ENCODE assay signal across 13 mouse cellular contexts in the genomic region with DNA sequence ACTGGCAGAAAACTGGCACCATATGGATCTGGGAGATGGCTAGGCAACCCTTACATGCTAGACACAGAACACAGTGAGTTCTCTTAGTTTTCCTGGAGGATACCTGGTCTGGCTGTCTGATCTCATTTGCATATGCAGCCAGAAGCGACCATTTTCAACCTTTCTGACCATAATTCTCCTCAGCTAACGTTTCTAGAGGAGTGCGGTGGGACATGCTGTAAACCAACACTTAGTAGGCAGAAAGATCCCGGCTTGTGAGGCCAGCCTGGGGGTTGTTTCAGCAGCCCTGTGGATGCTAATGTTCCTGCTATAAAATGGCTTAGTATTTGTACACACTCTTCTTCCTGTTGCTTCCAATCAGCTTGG.
DNase-seq lines count a peak whose midpoint lies in the region; ATAC-seq and TF ChIP-seq lines count a peak whose summit lies in the region.
"Had no signal": no experiment of that assay in that cellular context is flagged by ENCODE, and none has a peak within 500 bp of the region (broad histone marks: within the 10 kb centered on the region; RNA-seq: fewer than 3 reads in every experiment).

No protein-coding gene starts in this region.

- no peak for TF ChIP-seq CTCF in kidney, postnatal 0 days (IDR thresholded peaks at IDR 0.05; ENCODE audit: low read depth)

- no peak for ATAC-seq in kidney, postnatal 0 days (replicated peaks; ENCODE audit: low FRiP score, low read depth)
- ATAC-seq in embryonic facial prominence, embryonic 15.5 days (ENCODE audit: insufficient number of reproducible peaks, low FRiP score, low TSS enrichment, low read depth): no peak
- no peak for ATAC-seq in hindbrain, embryonic 16.5 days
- ATAC-seq in midbrain, embryonic 16.5 days: no peak
- ATAC-seq in monocyte, adult 5-6 weeks (replicated peaks; ENCODE audit: insufficient number of reproducible peaks, low FRiP score, low TSS enrichment, poor library complexity, severe bottlenecking): no peak

- no peak overlapping the region for H3K27ac ChIP-seq in kidney, postnatal 0 days
- H3K27ac ChIP-seq in embryonic facial prominence, embryonic 15.5 days (replicated peaks): no peak overlapping the region
- H3K27ac ChIP-seq in hindbrain, embryonic 16.5 days (ENCODE audit: low read depth, low read length): no peak overlapping the region
- H3K27ac ChIP-seq in midbrain, embryonic 16.5 days (ENCODE audit: low read length): no peak overlapping the region
- H3K27ac ChIP-seq: liver, embryonic 15.5 days had no signal

- H3K27me3 ChIP-seq in kidney, postnatal 0 days (ENCODE audit: insufficient read depth, low read length): peaks cover 3% of the 10 kb centered on the region; the same call in 1 of the 2 replicates
- peaks cover 10% of the 10 kb centered on the region for H3K27me3 ChIP-seq in embryonic facial prominence, embryonic 15.5 days
- H3K27me3 ChIP-seq in hindbrain, embryonic 16.5 days (replicated peaks; ENCODE audit: control insufficient read depth, insufficient read depth, low read length): no peaks in the 10 kb centered on the region
- no peaks in the 10 kb centered on the region; the same call in 1 of the 2 replicates for H3K27me3 ChIP-seq in midbrain, embryonic 16.5 days (ENCODE audit: control insufficient read depth, insufficient read depth, low read depth, low read length)
- H3K27me3 ChIP-seq: liver, embryonic 15.5 days had no signal

- no peaks in the 10 kb centered on the region for H3K4me1 ChIP-seq in kidney, postnatal 0 days (replicated peaks; ENCODE audit: insufficient read depth, low read length)
- peaks cover 10% of the 10 kb centered on the region; the same call in 1 of the 2 replicates for H3K4me1 ChIP-seq in embryonic facial prominence, embryonic 15.5 days
- peaks cover 4% of the 10 kb centered on the region for H3K4me1 ChIP-seq in hindbrain, embryonic 16.5 days (ENCODE audit: control insufficient read depth, insufficient read depth, low read depth, low read length)
- peaks cover 9% of the 10 kb centered on the region for H3K4me1 ChIP-seq in midbrain, embryonic 16.5 days (ENCODE audit: control insufficient read depth, insufficient read depth, low read length)

- H3K4me3 ChIP-seq in kidney, postnatal 0 days (replicated peaks; ENCODE audit: low read depth, low read length): peak overlapping the region; percentile 24
- H3K4me3 ChIP-seq in embryonic facial prominence, embryonic 15.5 days (replicated peaks): peak overlapping the region; percentile 17; the same call in 1 of the 2 replicates
- no peak overlapping the region; the same call in 1 of the 2 replicates for H3K4me3 ChIP-seq in hindbrain, embryonic 16.5 days (ENCODE audit: low read length)
- 0 out of 2 replicates have a peak overlapping the region, but pooled peaks have one; percentile 18 for H3K4me3 ChIP-seq in midbrain, embryonic 16.5 days (ENCODE audit: low read depth, low read length)
- H3K4me3 ChIP-seq: liver, embryonic 15.5 days had no signal

- WGBS in kidney, postnatal 0 days: 26% methylated on average over 4 of the region's 4 CpGs
- 44% methylated on average over 4 of the region's 4 CpGs for WGBS in embryonic facial prominence, embryonic 15.5 days
- WGBS in hindbrain, embryonic 16.5 days: 64% methylated on average over 4 of the region's 4 CpGs
- WGBS in midbrain, embryonic 16.5 days: 60% methylated on average over 4 of the region's 4 CpGs

- no peaks in the 10 kb centered on the region for H3K9me3 ChIP-seq in kidney, postnatal 0 days (replicated peaks; ENCODE audit: low read length)
- H3K9me3 ChIP-seq in embryonic facial prominence, embryonic 15.5 days (replicated peaks): no peaks in the 10 kb centered on the region
- H3K9me3 ChIP-seq in hindbrain, embryonic 16.5 days (ENCODE audit: control insufficient read depth, low read length): no peaks in the 10 kb centered on the region
- H3K9me3 ChIP-seq in midbrain, embryonic 16.5 days (replicated peaks; ENCODE audit: control insufficient read depth, low read length, poor library complexity, severe bottlenecking): no peaks in the 10 kb centered on the region
- H3K9me3 ChIP-seq: G1E; liver, embryonic 15.5 days had no signal

- no peak for DNase-seq in kidney, postnatal 0 days (ENCODE audit: low spot score)
- no peak for DNase-seq in kidney, postnatal 4 days
- DNase-seq in frontal cortex, postnatal 25 days (ENCODE audit: low spot score in 2 of 2): no peak
- no peak for DNase-seq in cerebellum, postnatal 25 days
- DNase-seq: adrenal gland, adult 2 months; cerebellum, postnatal 14 days; kidney, postnatal 14 days had no signal

- no peaks in the 10 kb centered on the region for H3K36me3 ChIP-seq in kidney, postnatal 0 days (ENCODE audit: insufficient read depth, low read length)
- no peaks in the 10 kb centered on the region for H3K36me3 ChIP-seq in embryonic facial prominence, embryonic 15.5 days
- no peaks in the 10 kb centered on the region for H3K36me3 ChIP-seq in hindbrain, embryonic 16.5 days (ENCODE audit: control insufficient read depth, insufficient read depth, low read length)
- no peaks in the 10 kb centered on the region for H3K36me3 ChIP-seq in midbrain, embryonic 16.5 days (ENCODE audit: control insufficient read depth, insufficient read depth, low read length)
- H3K36me3 ChIP-seq: G1E; liver, embryonic 15.5 days had no signal

- H3K9ac ChIP-seq in kidney, postnatal 0 days (ENCODE audit: low read depth, low read length): no peak overlapping the region
- H3K9ac ChIP-seq in embryonic facial prominence, embryonic 15.5 days: no peak overlapping the region
- no peak overlapping the region for H3K9ac ChIP-seq in hindbrain, embryonic 16.5 days (ENCODE audit: low read depth, low read length)
- no peak overlapping the region for H3K9ac ChIP-seq in midbrain, embryonic 16.5 days (ENCODE audit: low read depth, low read length)
- H3K9ac ChIP-seq: liver, embryonic 15.5 days had no signal

- H3K4me2 ChIP-seq in kidney, postnatal 0 days (ENCODE audit: low read length): peak overlapping the region; percentile 52
- peak overlapping the region; percentile 44 for H3K4me2 ChIP-seq in embryonic facial prominence, embryonic 15.5 days (replicated peaks)
- peak overlapping the region; percentile 49 for H3K4me2 ChIP-seq in hindbrain, embryonic 16.5 days (ENCODE audit: low read length)
- H3K4me2 ChIP-seq in midbrain, embryonic 16.5 days (ENCODE audit: low read length): peak overlapping the region; percentile 50
